Mouse (Mus musculus) stomach, embryonic 15.5 days (tissue): ENCODE measurements at regions not wholly inside any gene's neighbourhood (a gene's known extent, or its start where the extent isn't known, plus 50 kb on each side); places are given as distances from the start of the nearest gene placed in this dataset.
A peak's percentile ranks its signal among the peaks of the same experiment; 100 is the strongest.

Experiments used
- ATAC-seq: fragments of 200-750 bp; cut with Nextera tagmentation; 2 replicates; pipeline ENCODE4 v1.8.0; 2017; ENCODE audit warnings: low read depth, moderate number of reproducible peaks, moderate TSS enrichment; ENCODE audit not compliant: insufficient read depth, low FRiP score
- H3K27ac ChIP-seq: fragments of 300-500 bp; sonication (generic); 2 replicates; pipeline ENCODE4 v1.5.1; 2015; ENCODE audit warnings: mild to moderate bottlenecking, inconsistent platforms
- H3K27me3 ChIP-seq: fragments of 300-500 bp; sonication (generic); replicated peaks from 2 replicates; pipeline ENCODE4 v1.6.1; 2015; ENCODE audit warnings: inconsistent platforms
- H3K36me3 ChIP-seq: fragments of 300-500 bp; sonication (generic); 2 replicates; pipeline ENCODE4 v1.6.1; 2015; ENCODE audit warnings: inconsistent platforms
- H3K4me1 ChIP-seq: fragments of 300-500 bp; sonication (generic); 2 replicates; pipeline ENCODE4 v1.6.1; 2015; ENCODE audit warnings: inconsistent platforms
- H3K4me2 ChIP-seq: fragments of 300-500 bp; sonication (generic); 2 replicates; pipeline ENCODE4 v1.6.1; 2015; ENCODE audit warnings: mild to moderate bottlenecking, inconsistent platforms
- H3K4me3 ChIP-seq: fragments of 300-500 bp; sonication (generic); replicated peaks from 2 replicates; pipeline ENCODE4 v1.5.1; 2015; ENCODE audit warnings: inconsistent platforms
- H3K9ac ChIP-seq: fragments of 300-500 bp; sonication (generic); 2 replicates; pipeline ENCODE4 v1.6.1; 2015; ENCODE audit warnings: inconsistent platforms
- H3K9me3 ChIP-seq: fragments of 300-500 bp; sonication (generic); 2 replicates; pipeline ENCODE4 v1.6.1; 2016; ENCODE audit warnings: inconsistent platforms
- WGBS: fragments of 180-500 bp; shearing (Covaris S2); methylation state at CpG from one replicate; pipeline ENCODE4 v1.1.7; 2015; 5-methylcytosine and 5-hydroxymethylcytosine counted together

GRCm38 (mm10) chr2:167759603-167760390 is 70.2 kb upstream of the Tmem189 start:
- no peak overlapping the region for H3K4me2 ChIP-seq
- peak; percentile 70; the same call in 1 of the 2 replicates for ATAC-seq
- H3K4me1 ChIP-seq, result peaks cover 13% of the 10 kb centered on the region
- 80% methylated on average over 9 of the region's 9 CpGs for WGBS
- H3K9ac ChIP-seq, result no peak overlapping the region
- H3K9me3 ChIP-seq, result no peaks in the 10 kb centered on the region
- H3K27me3 ChIP-seq, result no peaks in the 10 kb centered on the region
- no peaks in the 10 kb centered on the region for H3K36me3 ChIP-seq
- H3K27ac ChIP-seq, result 0 out of 2 replicates have a peak overlapping the region, but pooled peaks have one; percentile 8
- no peak overlapping the region for H3K4me3 ChIP-seq

- Histone ChIP-seq H3K4me2 (no peak overlapping the region), H3K4me1 (0 out of 2 replicates have a peak, but pooled peaks cover 14% of the 10 kb centered on the region), H3K36me3 (no peaks in the 10 kb centered on the region), H3K27me3 (no peaks in the 10 kb centered on the region), H3K4me3 (no peak overlapping the region), H3K27ac (no peak overlapping the region), H3K9ac (no peak overlapping the region), H3K9me3 (no peaks in the 10 kb centered on the region)
- WGBS, result 50% methylated on average over 12 of the region's 12 CpGs
- ATAC-seq, result no peak
Observed at GRCm38 (mm10) chr2:167757157-167757780, 67.6 kb upstream of the Tmem189 start.

GRCm38 (mm10) chr2:167756721-167757120 is 67.1 kb upstream of the Tmem189 start:
- no peak for ATAC-seq
- Histone ChIP-seq H3K9ac (no peak overlapping the region), H3K36me3 (no peaks in the 10 kb centered on the region), H3K27ac (no peak overlapping the region), H3K4me1 (0 out of 2 replicates have a peak, but pooled peaks cover 14% of the 10 kb centered on the region), H3K9me3 (no peaks in the 10 kb centered on the region), H3K4me2 (no peak overlapping the region), H3K4me3 (no peak overlapping the region), H3K27me3 (no peaks in the 10 kb centered on the region)
- 78% methylated on average over 12 of the region's 12 CpGs for WGBS

GRCm38 (mm10) chr2:167754929-167755551 is 65.4 kb upstream of the Tmem189 start:
- no peaks in the 10 kb centered on the region for H3K9me3 ChIP-seq
- no peak overlapping the region for H3K9ac ChIP-seq
- H3K36me3 ChIP-seq, result no peaks in the 10 kb centered on the region
- H3K4me3 ChIP-seq, result no peak overlapping the region
- no peak overlapping the region for H3K27ac ChIP-seq
- H3K27me3 ChIP-seq, result no peaks in the 10 kb centered on the region
- no peak overlapping the region for H3K4me2 ChIP-seq
- H3K4me1 ChIP-seq, result 0 out of 2 replicates have a peak, but pooled peaks cover 12% of the 10 kb centered on the region
- 67% methylated on average over 22 of the region's 22 CpGs for WGBS
- ATAC-seq, result peak; percentile 6; the same call in 1 of the 2 replicates

GRCm38 (mm10) chr2:167753898-167754297 is 64.3 kb upstream of the Tmem189 start:
- no peak overlapping the region for H3K4me2 ChIP-seq
- no peak overlapping the region for H3K4me3 ChIP-seq
- 65% methylated on average over 9 of the region's 9 CpGs for WGBS
- H3K4me1 ChIP-seq, result 0 out of 2 replicates have a peak, but pooled peaks cover 12% of the 10 kb centered on the region
- no peak overlapping the region for H3K9ac ChIP-seq
- no peaks in the 10 kb centered on the region for H3K36me3 ChIP-seq
- no peaks in the 10 kb centered on the region for H3K27me3 ChIP-seq
- H3K27ac ChIP-seq, result no peak overlapping the region
- no peaks in the 10 kb centered on the region for H3K9me3 ChIP-seq
- ATAC-seq, result no peak

- ATAC-seq, result no peak
- no peaks in the 10 kb centered on the region for H3K27me3 ChIP-seq
- H3K9ac ChIP-seq, result no peak overlapping the region
- no peaks in the 10 kb centered on the region for H3K36me3 ChIP-seq
- H3K27ac ChIP-seq, result peak overlapping the region; percentile 1; the same call in 1 of the 2 replicates
- no peak overlapping the region for H3K4me3 ChIP-seq
- no peaks in the 10 kb centered on the region for H3K9me3 ChIP-seq
- 0 out of 2 replicates have a peak, but pooled peaks cover 12% of the 10 kb centered on the region for H3K4me1 ChIP-seq
- WGBS, result 69% methylated on average over 12 of the region's 12 CpGs
- no peak overlapping the region for H3K4me2 ChIP-seq
Observed at GRCm38 (mm10) chr2:167752805-167753556, 63.4 kb upstream of the Tmem189 start.

- no peak for ATAC-seq
- H3K9me3 ChIP-seq, result no peaks in the 10 kb centered on the region
- H3K4me2 ChIP-seq, result no peak overlapping the region
- no peak overlapping the region for H3K4me3 ChIP-seq
- H3K27ac ChIP-seq, result no peak overlapping the region
- H3K9ac ChIP-seq, result no peak overlapping the region
- WGBS, result 63% methylated on average over 2 of the region's 2 CpGs
- peaks cover 24% of the 10 kb centered on the region for H3K4me1 ChIP-seq
- H3K27me3 ChIP-seq, result no peaks in the 10 kb centered on the region
- H3K36me3 ChIP-seq, result no peaks in the 10 kb centered on the region
Observed at GRCm38 (mm10) chr2:167751585-167751984, 62.0 kb upstream of the Tmem189 start.

- no peaks in the 10 kb centered on the region for H3K36me3 ChIP-seq
- H3K27ac ChIP-seq, result no peak overlapping the region
- ATAC-seq, result no peak
- no peaks in the 10 kb centered on the region for H3K9me3 ChIP-seq
- no peak overlapping the region for H3K9ac ChIP-seq
- H3K4me3 ChIP-seq, result no peak overlapping the region
- 91% methylated on average over 6 of the region's 6 CpGs for WGBS
- H3K27me3 ChIP-seq, result no peaks in the 10 kb centered on the region
- no peak overlapping the region for H3K4me2 ChIP-seq
- H3K4me1 ChIP-seq, result peaks cover 20% of the 10 kb centered on the region
Observed at GRCm38 (mm10) chr2:167748297-167748696, 58.7 kb upstream of the Tmem189 start.

- 49% methylated on average over 13 of the region's 13 CpGs for WGBS
- H3K4me3 ChIP-seq, result no peak overlapping the region
- H3K27ac ChIP-seq, result peak overlapping the region; percentile 75
- peaks cover 17% of the 10 kb centered on the region for H3K4me1 ChIP-seq
- no peak overlapping the region for H3K9ac ChIP-seq
- no peaks in the 10 kb centered on the region for H3K9me3 ChIP-seq
- H3K27me3 ChIP-seq, result no peaks in the 10 kb centered on the region
- no peak overlapping the region for H3K4me2 ChIP-seq
- H3K36me3 ChIP-seq, result no peaks in the 10 kb centered on the region
- ATAC-seq, result peak; percentile 81; the same call in 1 of the 2 replicates
Observed at GRCm38 (mm10) chr2:167747164-167747843, 57.7 kb upstream of the Tmem189 start.

- Histone ChIP-seq H3K9ac (no peak overlapping the region), H3K4me2 (no peak overlapping the region), H3K4me3 (no peak overlapping the region), H3K36me3 (no peaks in the 10 kb centered on the region), H3K27ac (peak overlapping the region; percentile 75), H3K27me3 (no peaks in the 10 kb centered on the region), H3K4me1 (peaks cover 17% of the 10 kb centered on the region), H3K9me3 (no peaks in the 10 kb centered on the region)
- no peak for ATAC-seq
- 86% methylated on average over 4 of the region's 4 CpGs for WGBS
Observed at GRCm38 (mm10) chr2:167746344-167746743, 56.7 kb upstream of the Tmem189 start.

GRCm38 (mm10) chr2:167745409-167745808 is 55.8 kb upstream of the Tmem189 start:
- Histone ChIP-seq H3K4me3 (no peak overlapping the region), H3K9me3 (no peaks in the 10 kb centered on the region), H3K27me3 (no peaks in the 10 kb centered on the region), H3K4me1 (peaks cover 20% of the 10 kb centered on the region), H3K4me2 (no peak overlapping the region), H3K36me3 (no peaks in the 10 kb centered on the region), H3K9ac (no peak overlapping the region), H3K27ac (no peak overlapping the region)
- ATAC-seq, result no peak
- WGBS, result 82% methylated on average over 6 of the region's 6 CpGs
